Mouse (Mus musculus): ENCODE measurements around the gene Cflar. TPM values are rescaled to one million over a fixed set of nuclear protein-coding genes. Genes with fewer than 3 reads are reported as not detected.

The Cflar gene
- total and polyA plus RNA-seq, 2 experiments from 2014 or later = 15.3 to 15.8 TPM

- DNase-seq (ENCODE audit: low spot score) (no peak), ATAC-seq (ENCODE audit: low FRiP score) (no peak)
- no peaks in the 10 kb centered on the region for H3K27me3 ChIP-seq (ENCODE audit: insufficient read depth, low read length)
- TF ChIP-seq CTCF (IDR thresholded peaks at IDR 0.05) = no peak
- H3K9me3 ChIP-seq (ENCODE audit: low read length) = no peaks in the 10 kb centered on the region
- H3K4me3 ChIP-seq (ENCODE audit: low read depth, low read length) = peak overlapping the region; percentile 51
- no peak overlapping the region for H3K27ac ChIP-seq (ENCODE audit: low read depth, low read length)
- no peak overlapping the region for H3K9ac ChIP-seq (replicated peaks; ENCODE audit: low read length, poor library complexity, severe bottlenecking)
- peaks cover 4% of the 10 kb centered on the region; the same call in 1 of the 2 replicates for H3K4me1 ChIP-seq (ENCODE audit: insufficient read depth, low read length)
- WGBS = 68% methylated on average over 1 of the region's 1 CpGs
- H3K4me2 ChIP-seq (ENCODE audit: low read depth, low read length, poor library complexity, severe bottlenecking) = peak overlapping the region; percentile 81
- no peaks in the 10 kb centered on the region for H3K36me3 ChIP-seq (ENCODE audit: insufficient read depth, low read length)
Observed at GRCm38 (mm10) chr1:58714361-58714760, 3.1 kb downstream of the Cflar start.

- H3K9me3 ChIP-seq (ENCODE audit: low read length) = no peaks in the 10 kb centered on the region
- H3K9ac ChIP-seq (replicated peaks; ENCODE audit: low read length, poor library complexity, severe bottlenecking) = no peak overlapping the region
- DNase-seq (ENCODE audit: low spot score) = no peak
- no peak overlapping the region for H3K27ac ChIP-seq (ENCODE audit: low read depth, low read length)
- no peak for TF ChIP-seq CTCF (IDR thresholded peaks at IDR 0.05)
- no peak overlapping the region for H3K4me2 ChIP-seq (ENCODE audit: low read depth, low read length, poor library complexity, severe bottlenecking)
- ATAC-seq (ENCODE audit: low FRiP score) = no peak
- H3K4me1 ChIP-seq (ENCODE audit: insufficient read depth, low read length) = peaks cover 4% of the 10 kb centered on the region; the same call in 1 of the 2 replicates
- no peaks in the 10 kb centered on the region for H3K36me3 ChIP-seq (ENCODE audit: insufficient read depth, low read length)
- no peaks in the 10 kb centered on the region for H3K27me3 ChIP-seq (ENCODE audit: insufficient read depth, low read length)
- no peak overlapping the region for H3K4me3 ChIP-seq (ENCODE audit: low read depth, low read length)
Observed at GRCm38 (mm10) chr1:58715536-58715935, 4.2 kb downstream of the Cflar start.

DNA sequence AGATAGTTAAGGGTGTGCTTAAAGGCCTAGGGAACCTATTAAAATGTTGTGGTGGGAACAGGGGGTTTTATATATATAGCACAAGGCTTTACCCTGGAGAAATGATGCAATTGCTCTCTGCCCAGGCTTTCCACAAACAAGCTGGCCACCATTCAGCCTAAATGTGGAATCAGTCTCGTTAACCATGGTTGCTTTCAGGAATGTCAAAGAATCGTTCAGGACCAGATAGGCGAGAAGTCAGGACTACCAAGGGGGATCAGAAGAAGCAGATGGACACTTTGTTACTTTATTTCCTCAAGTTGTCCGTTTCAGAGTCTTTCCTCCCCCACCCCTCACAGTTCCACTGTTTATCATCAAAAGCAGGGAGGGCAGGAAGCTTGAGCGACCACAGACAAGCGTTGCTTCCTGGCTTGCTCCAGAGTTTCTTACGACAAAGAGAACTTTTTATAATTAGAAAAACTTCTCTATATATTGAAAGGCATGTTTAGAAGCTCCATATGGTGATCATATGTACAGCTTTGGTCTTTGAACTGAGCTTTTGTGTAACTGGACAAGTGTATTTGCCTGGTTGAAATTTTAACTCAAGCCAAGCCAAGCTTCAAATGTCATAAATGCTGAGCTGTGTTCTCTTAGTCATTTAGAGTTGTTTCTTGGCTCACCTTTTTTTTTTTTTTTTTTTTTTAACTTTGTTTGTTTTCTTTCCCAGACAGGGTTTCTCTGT is 5.0 kb downstream of the Cflar start:
- peaks cover 4% of the 10 kb centered on the region; the same call in 1 of the 2 replicates for H3K4me1 ChIP-seq (ENCODE audit: insufficient read depth, low read length)
- no peaks in the 10 kb centered on the region for H3K36me3 ChIP-seq (ENCODE audit: insufficient read depth, low read length)
- ATAC-seq (ENCODE audit: low FRiP score) (no peak), DNase-seq (ENCODE audit: low spot score) (no peak)
- 65% methylated on average over 7 of the region's 7 CpGs for WGBS
- H3K4me2 ChIP-seq (ENCODE audit: low read depth, low read length, poor library complexity, severe bottlenecking) = no peak overlapping the region
- H3K27me3 ChIP-seq (ENCODE audit: insufficient read depth, low read length) = no peaks in the 10 kb centered on the region
- H3K4me3 ChIP-seq (ENCODE audit: low read depth, low read length) = no peak overlapping the region
- H3K9ac ChIP-seq (replicated peaks; ENCODE audit: low read length, poor library complexity, severe bottlenecking) = no peak overlapping the region
- no peak for TF ChIP-seq CTCF (IDR thresholded peaks at IDR 0.05)
- H3K27ac ChIP-seq (ENCODE audit: low read depth, low read length) = no peak overlapping the region
- H3K9me3 ChIP-seq (ENCODE audit: low read length) = no peaks in the 10 kb centered on the region

DNA sequence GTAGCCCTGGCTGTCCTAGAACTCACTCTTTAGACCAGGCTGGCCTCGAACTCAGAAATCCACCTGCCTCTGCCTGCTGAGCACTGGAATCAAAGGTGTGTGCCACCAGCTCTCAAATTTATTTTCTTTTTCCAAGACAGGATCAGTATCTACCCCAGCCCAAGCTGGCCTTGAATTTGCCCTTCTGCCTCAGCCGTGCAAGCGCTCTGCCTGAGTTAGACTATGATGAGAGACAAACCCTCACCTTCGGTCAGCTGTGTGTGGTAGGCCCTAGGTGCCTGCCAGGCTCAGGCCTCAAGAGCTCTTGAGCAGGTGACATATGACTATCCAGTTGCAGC is 5.5 kb downstream of the Cflar start:
- no peaks in the 10 kb centered on the region for H3K27me3 ChIP-seq (ENCODE audit: insufficient read depth, low read length)
- no peak overlapping the region for H3K4me2 ChIP-seq (ENCODE audit: low read depth, low read length, poor library complexity, severe bottlenecking)
- no peak overlapping the region for H3K9ac ChIP-seq (replicated peaks; ENCODE audit: low read length, poor library complexity, severe bottlenecking)
- 95% methylated on average over 4 of the region's 4 CpGs for WGBS
- no peak overlapping the region for H3K27ac ChIP-seq (ENCODE audit: low read depth, low read length)
- no peaks in the 10 kb centered on the region for H3K36me3 ChIP-seq (ENCODE audit: insufficient read depth, low read length)
- TF ChIP-seq CTCF (IDR thresholded peaks at IDR 0.05) = no peak
- H3K4me1 ChIP-seq (ENCODE audit: insufficient read depth, low read length) = peaks cover 4% of the 10 kb centered on the region; the same call in 1 of the 2 replicates
- H3K4me3 ChIP-seq (ENCODE audit: low read depth, low read length) = no peak overlapping the region
- H3K9me3 ChIP-seq (ENCODE audit: low read length) = no peaks in the 10 kb centered on the region
- ATAC-seq (ENCODE audit: low FRiP score) (no peak), DNase-seq (ENCODE audit: low spot score) (no peak)

DNA sequence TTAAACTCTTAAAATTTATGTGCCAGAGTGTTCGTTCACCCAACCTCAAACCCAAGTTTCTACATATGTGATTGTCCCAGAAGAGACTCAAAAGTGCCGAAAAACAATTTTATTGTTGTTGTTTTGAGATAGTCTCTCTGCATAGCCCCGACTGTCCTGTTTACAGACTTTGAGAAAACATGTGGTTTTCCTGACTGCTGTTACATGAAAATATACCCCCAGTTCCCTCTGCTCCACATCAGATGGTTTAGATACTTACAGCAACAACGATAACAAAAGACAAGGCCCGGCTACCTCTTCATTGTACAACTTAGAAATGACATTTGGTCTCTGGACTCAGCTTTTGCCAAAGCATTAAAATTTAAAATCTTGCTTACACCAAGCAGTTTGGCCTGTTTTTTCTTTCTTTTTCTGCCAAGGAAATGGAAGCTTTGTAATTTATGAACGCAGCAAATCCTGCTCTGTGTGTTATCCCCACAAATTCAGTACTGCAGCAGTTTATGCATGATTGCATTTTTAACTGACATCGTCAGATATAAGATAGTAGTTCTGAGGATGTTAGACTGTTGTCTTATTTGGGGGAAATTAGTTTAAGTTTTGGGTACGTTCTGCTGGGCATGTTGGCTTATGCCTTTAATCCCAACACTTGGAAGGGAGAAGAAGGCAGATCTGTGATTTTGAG is 6.4 kb downstream of the Cflar start:
- H3K4me3 ChIP-seq (ENCODE audit: low read depth, low read length) = no peak overlapping the region
- H3K27ac ChIP-seq (ENCODE audit: low read depth, low read length) = no peak overlapping the region
- H3K4me1 ChIP-seq (ENCODE audit: insufficient read depth, low read length) = peaks cover 4% of the 10 kb centered on the region; the same call in 1 of the 2 replicates
- H3K9me3 ChIP-seq (ENCODE audit: low read length) = no peaks in the 10 kb centered on the region
- WGBS = 94% methylated on average over 8 of the region's 8 CpGs
- H3K36me3 ChIP-seq (ENCODE audit: insufficient read depth, low read length) = no peaks in the 10 kb centered on the region
- no peak overlapping the region for H3K4me2 ChIP-seq (ENCODE audit: low read depth, low read length, poor library complexity, severe bottlenecking)
- TF ChIP-seq CTCF (IDR thresholded peaks at IDR 0.05) = no peak
- no peak for DNase-seq (ENCODE audit: low spot score)
- H3K9ac ChIP-seq (replicated peaks; ENCODE audit: low read length, poor library complexity, severe bottlenecking) = no peak overlapping the region
- no peaks in the 10 kb centered on the region for H3K27me3 ChIP-seq (ENCODE audit: insufficient read depth, low read length)
- no peak for ATAC-seq (ENCODE audit: low FRiP score)

- Histone ChIP-seq H3K27me3 (ENCODE audit: insufficient read depth, low read length) (no peaks in the 10 kb centered on the region), H3K36me3 (ENCODE audit: insufficient read depth, low read length) (no peaks in the 10 kb centered on the region), H3K4me3 (ENCODE audit: low read depth, low read length) (no peak overlapping the region), H3K4me1 (ENCODE audit: insufficient read depth, low read length) (no peaks in the 10 kb centered on the region), H3K9ac (replicated peaks; ENCODE audit: low read length, poor library complexity, severe bottlenecking) (no peak overlapping the region), H3K4me2 (ENCODE audit: low read depth, low read length, poor library complexity, severe bottlenecking) (no peak overlapping the region), H3K27ac (ENCODE audit: low read depth, low read length) (no peak overlapping the region), H3K9me3 (ENCODE audit: low read length) (no peaks in the 10 kb centered on the region)
- DNase-seq (ENCODE audit: low spot score) (no peak), ATAC-seq (ENCODE audit: low FRiP score) (no peak)
- no peak for TF ChIP-seq CTCF (IDR thresholded peaks at IDR 0.05)
- 91% methylated on average over 7 of the region's 7 CpGs for WGBS
Observed at GRCm38 (mm10) chr1:58719356-58719945, 8.1 kb downstream of the Cflar start.

All from midbrain, postnatal 0 days (tissue).